Mouse (Mus musculus): ENCODE measurements around the gene Cox7a2l.

The Cox7a2l gene

GRCm38 (mm10) chr17:83526624-83527532 is 9.7 kb upstream of the Cox7a2l start:
- DNase-seq (ENCODE audit: low spot score): peak; percentile 26

GRCm38 (mm10) chr17:83526091-83526561 is 9.0 kb upstream of the Cox7a2l start:
- DNase-seq (ENCODE audit: low spot score): no peak

GRCm38 (mm10) chr17:83525596-83525995 is 8.5 kb upstream of the Cox7a2l start:
- no peak for DNase-seq (ENCODE audit: low spot score)

- DNase-seq (ENCODE audit: low spot score): no peak
Observed at GRCm38 (mm10) chr17:83524753-83525152, 7.6 kb upstream of the Cox7a2l start.

GRCm38 (mm10) chr17:83522590-83523379 is 5.7 kb upstream of the Cox7a2l start:
- DNase-seq (ENCODE audit: low spot score): no peak

- DNase-seq (ENCODE audit: low spot score): no peak
Observed at GRCm38 (mm10) chr17:83521881-83522280, 4.8 kb upstream of the Cox7a2l start.

- peak; percentile 90 for DNase-seq (ENCODE audit: low spot score)
Observed at GRCm38 (mm10) chr17:83514213-83514701, 2.9 kb downstream of the Cox7a2l start.

- no peak for DNase-seq (ENCODE audit: low spot score)
Observed at GRCm38 (mm10) chr17:83513655-83514212, 3.4 kb downstream of the Cox7a2l start.

- DNase-seq (ENCODE audit: low spot score): no peak
Observed at GRCm38 (mm10) chr17:83512130-83512529, 5.0 kb downstream of the Cox7a2l start.

GRCm38 (mm10) chr17:83503693-83504092 is 13.4 kb downstream of the Cox7a2l start:
- DNase-seq (ENCODE audit: low spot score): no peak

- DNase-seq (ENCODE audit: low spot score): no peak
Observed at GRCm38 (mm10) chr17:83499692-83500091, 17.4 kb downstream of the Cox7a2l start.

- no peak for DNase-seq (ENCODE audit: low spot score)
Observed at GRCm38 (mm10) chr17:83498889-83499288, 18.2 kb downstream of the Cox7a2l start.

GRCm38 (mm10) chr17:83487762-83488161 is 29.4 kb downstream of the Cox7a2l start:
- no peak for DNase-seq (ENCODE audit: low spot score)

GRCm38 (mm10) chr17:83483784-83484183 is 33.3 kb downstream of the Cox7a2l start:
- no peak for DNase-seq (ENCODE audit: low spot score)

GRCm38 (mm10) chr17:83482817-83483536 is 34.2 kb downstream of the Cox7a2l start:
- no peak for DNase-seq (ENCODE audit: low spot score)

- DNase-seq (ENCODE audit: low spot score): peak; percentile 11
Observed at GRCm38 (mm10) chr17:83481551-83481950, 35.6 kb downstream of the Cox7a2l start.

- DNase-seq (ENCODE audit: low spot score): no peak
Observed at GRCm38 (mm10) chr17:83477089-83477488, 40.0 kb downstream of the Cox7a2l start.

- DNase-seq (ENCODE audit: low spot score): no peak
Observed at GRCm38 (mm10) chr17:83469586-83469985, 47.5 kb downstream of the Cox7a2l start.

GRCm38 (mm10) chr17:83466697-83467251 is 50.4 kb downstream of the Cox7a2l start:
- no peak for DNase-seq (ENCODE audit: low spot score)

- no peak for DNase-seq (ENCODE audit: low spot score)
Observed at GRCm38 (mm10) chr17:83465969-83466368, 51.2 kb downstream of the Cox7a2l start.

GRCm38 (mm10) chr17:83457271-83457670 is 59.9 kb downstream of the Cox7a2l start:
- no peak for DNase-seq (ENCODE audit: low spot score)
